Mouse (Mus musculus) midbrain, embryonic 10.5 days (tissue): ENCODE data around the gene Rcl1. TPM values are rescaled to one million over a fixed set of nuclear protein-coding genes. Genes with fewer than 3 reads are reported as not detected.

Experiments used
- DNase-seq: peaks from one replicate; pipeline ENCODE4 v3.0.0-alpha.2; 2017; ENCODE audit warnings: low spot score
- H3K27ac ChIP-seq: fragments of 300-500 bp; sonication (generic); replicated peaks from 2 replicates; pipeline ENCODE4 v1.5.1; 2016; ENCODE audit warnings: mild to moderate bottlenecking
- H3K27me3 ChIP-seq: fragments of 300-500 bp; sonication (generic); 2 replicates; pipeline ENCODE4 v1.6.1; 2016; ENCODE audit warnings: low read depth, mild to moderate bottlenecking; ENCODE audit not compliant: poor library complexity, severe bottlenecking
- H3K36me3 ChIP-seq: fragments of 300-500 bp; sonication (generic); 2 replicates; pipeline ENCODE4 v1.6.1; 2016; ENCODE audit warnings: mild to moderate bottlenecking, moderate library complexity
- H3K4me1 ChIP-seq: fragments of 300-500 bp; sonication (generic); 2 replicates; pipeline ENCODE4 v1.6.1; 2016
- H3K4me3 ChIP-seq: fragments of 300-500 bp; sonication (generic); 2 replicates; pipeline ENCODE4 v1.5.1; 2016; ENCODE audit warnings: mild to moderate bottlenecking, moderate library complexity
- H3K9me3 ChIP-seq: fragments of 300-500 bp; sonication (generic); replicated peaks from 2 replicates; pipeline ENCODE4 v1.6.1; 2016; ENCODE audit warnings: mild to moderate bottlenecking
- WGBS: fragments of 180-500 bp; shearing (Covaris S2); methylation state at CpG from one replicate; pipeline ENCODE4 v1.1.7; 2016; 5-methylcytosine and 5-hydroxymethylcytosine counted together
- polyA plus RNA-seq: library from polyadenylated mRNA; unstranded; fragments of >200 nt; fragmentation: Nextera tagmentation; extraction: Ambion mirVana; gene quantifications from 2 replicates; pipeline ENCODE4 v1.2.1, GENCODE M21; 2016

Rcl1 gene
- polyA plus RNA-seq, 1 experiment from 2014 or later: 83.0 TPM

GRCm38 (mm10) chr19:29074802-29075201 lies 26.4 kb upstream of the Rcl1 start:
- no peak for DNase-seq
- Histone ChIP-seq H3K27ac (no peak overlapping the region), H3K4me1 (no peaks in the 10 kb centered on the region), H3K36me3 (no peaks in the 10 kb centered on the region), H3K27me3 (no peaks in the 10 kb centered on the region), H3K9me3 (no peaks in the 10 kb centered on the region), H3K4me3 (no peak overlapping the region)
- 86% methylated on average over 6 of the region's 6 CpGs for WGBS

GRCm38 (mm10) chr19:29088628-29089027 lies 12.5 kb upstream of the Rcl1 start:
- no peak overlapping the region for H3K4me3 ChIP-seq
- no peak for DNase-seq
- H3K27ac ChIP-seq: no peak overlapping the region
- H3K4me1 ChIP-seq: no peaks in the 10 kb centered on the region
- H3K9me3 ChIP-seq: peaks cover 1% of the 10 kb centered on the region; the same call in 1 of the 2 replicates
- no peaks in the 10 kb centered on the region for H3K36me3 ChIP-seq
- WGBS: 79% methylated on average over 6 of the region's 6 CpGs
- H3K27me3 ChIP-seq: no peaks in the 10 kb centered on the region

GRCm38 (mm10) chr19:29092194-29092593 lies 9.0 kb upstream of the Rcl1 start:
- DNase-seq: no peak
- Histone ChIP-seq H3K9me3 (no peaks in the 10 kb centered on the region), H3K4me3 (no peak overlapping the region), H3K36me3 (no peaks in the 10 kb centered on the region), H3K27ac (no peak overlapping the region), H3K4me1 (no peaks in the 10 kb centered on the region), H3K27me3 (no peaks in the 10 kb centered on the region)

- H3K27ac ChIP-seq: no peak overlapping the region
- DNase-seq: no peak
- peaks cover 23% of the 10 kb centered on the region for H3K4me1 ChIP-seq
- H3K27me3 ChIP-seq: peaks cover 10% of the 10 kb centered on the region; the same call in 1 of the 2 replicates
- H3K4me3 ChIP-seq: no peak overlapping the region
- H3K36me3 ChIP-seq: no peaks in the 10 kb centered on the region; the same call in 1 of the 2 replicates
- 79% methylated on average over 5 of the region's 5 CpGs for WGBS
- H3K9me3 ChIP-seq: no peaks in the 10 kb centered on the region
Observed at GRCm38 (mm10) chr19:29099106-29099505, 2.1 kb upstream of the Rcl1 start.

GRCm38 (mm10) chr19:29099596-29099995 lies 1.6 kb upstream of the Rcl1 start:
- Histone ChIP-seq H3K4me1 (peaks cover 23% of the 10 kb centered on the region), H3K27ac (no peak overlapping the region), H3K9me3 (no peaks in the 10 kb centered on the region), H3K4me3 (no peak overlapping the region), H3K36me3 (no peaks in the 10 kb centered on the region; the same call in 1 of the 2 replicates), H3K27me3 (peaks cover 10% of the 10 kb centered on the region; the same call in 1 of the 2 replicates)
- 91% methylated on average over 4 of the region's 4 CpGs for WGBS
- no peak for DNase-seq

- H3K27ac ChIP-seq: peak overlapping the region; percentile 90
- no peak for DNase-seq
- WGBS: 34% methylated on average over 8 of the region's 8 CpGs
Observed at GRCm38 (mm10) chr19:29100261-29100660, 914 bp upstream of the Rcl1 start.

GRCm38 (mm10) chr19:29101591-29101990 lies 416 bp downstream of the Rcl1 start:
- peaks cover 23% of the 10 kb centered on the region for H3K4me1 ChIP-seq
- peaks cover 10% of the 10 kb centered on the region; the same call in 1 of the 2 replicates for H3K27me3 ChIP-seq
- H3K27ac ChIP-seq: peak overlapping the region; percentile 90
- under 1% methylated on average over 27 of the region's 27 CpGs for WGBS
- peaks cover 13% of the 10 kb centered on the region for H3K36me3 ChIP-seq
- H3K4me3 ChIP-seq: peak overlapping the region; percentile 69
- DNase-seq: no peak
- no peaks in the 10 kb centered on the region; the same call in 1 of the 2 replicates for H3K9me3 ChIP-seq

More at GRCm38 (mm10) chr19:29100261-29100660, 914 bp upstream of the Rcl1 start:
- Histone ChIP-seq H3K4me1 (peaks cover 23% of the 10 kb centered on the region), H3K27me3 (peaks cover 10% of the 10 kb centered on the region; the same call in 1 of the 2 replicates), H3K9me3 (no peaks in the 10 kb centered on the region), H3K4me3 (peak overlapping the region; percentile 69), H3K36me3 (no peaks in the 10 kb centered on the region; the same call in 1 of the 2 replicates)

GRCm38 (mm10) chr19:29102098-29102497 lies 923 bp downstream of the Rcl1 start:
- Histone ChIP-seq H3K4me1 (peaks cover 23% of the 10 kb centered on the region), H3K9me3 (no peaks in the 10 kb centered on the region; the same call in 1 of the 2 replicates), H3K36me3 (peaks cover 18% of the 10 kb centered on the region), H3K27ac (peak overlapping the region; percentile 90; the same call in 1 of the 2 replicates), H3K4me3 (peak overlapping the region; percentile 69), H3K27me3 (peaks cover 10% of the 10 kb centered on the region; the same call in 1 of the 2 replicates)
- DNase-seq: no peak
- WGBS: 19% methylated on average over 13 of the region's 13 CpGs

- Histone ChIP-seq H3K4me1 (peaks cover 6% of the 10 kb centered on the region), H3K4me3 (no peak overlapping the region), H3K36me3 (peaks cover 25% of the 10 kb centered on the region), H3K27me3 (no peaks in the 10 kb centered on the region), H3K27ac (no peak overlapping the region), H3K9me3 (no peaks in the 10 kb centered on the region; the same call in 1 of the 2 replicates)
- no peak for DNase-seq
- WGBS: 95% methylated on average over 4 of the region's 4 CpGs
Observed at GRCm38 (mm10) chr19:29105816-29106215, 4.6 kb downstream of the Rcl1 start.

- Histone ChIP-seq H3K36me3 (peaks cover 25% of the 10 kb centered on the region), H3K4me1 (peaks cover 5% of the 10 kb centered on the region), H3K4me3 (no peak overlapping the region), H3K27ac (no peak overlapping the region), H3K27me3 (no peaks in the 10 kb centered on the region), H3K9me3 (no peaks in the 10 kb centered on the region; the same call in 1 of the 2 replicates)
- WGBS: 92% methylated on average over 5 of the region's 5 CpGs
- DNase-seq: no peak
Observed at GRCm38 (mm10) chr19:29106261-29106660, 5.1 kb downstream of the Rcl1 start.

GRCm38 (mm10) chr19:29112662-29113061 lies 11.5 kb downstream of the Rcl1 start:
- 81% methylated on average over 8 of the region's 8 CpGs for WGBS
- H3K27me3 ChIP-seq: no peaks in the 10 kb centered on the region
- DNase-seq: no peak
- no peak overlapping the region for H3K27ac ChIP-seq
- H3K4me1 ChIP-seq: no peaks in the 10 kb centered on the region
- no peak overlapping the region for H3K4me3 ChIP-seq
- H3K9me3 ChIP-seq: no peaks in the 10 kb centered on the region
- H3K36me3 ChIP-seq: peaks cover 38% of the 10 kb centered on the region

GRCm38 (mm10) chr19:29113746-29114649 lies 12.8 kb downstream of the Rcl1 start:
- no peaks in the 10 kb centered on the region for H3K27me3 ChIP-seq
- DNase-seq: no peak
- no peaks in the 10 kb centered on the region for H3K4me1 ChIP-seq
- H3K9me3 ChIP-seq: no peaks in the 10 kb centered on the region
- H3K4me3 ChIP-seq: no peak overlapping the region
- H3K36me3 ChIP-seq: peaks cover 49% of the 10 kb centered on the region
- WGBS: 95% methylated on average over 10 of the region's 10 CpGs
- H3K27ac ChIP-seq: no peak overlapping the region

- Histone ChIP-seq H3K4me1 (no peaks in the 10 kb centered on the region), H3K27me3 (no peaks in the 10 kb centered on the region), H3K27ac (no peak overlapping the region), H3K36me3 (peaks cover 73% of the 10 kb centered on the region), H3K4me3 (no peak overlapping the region), H3K9me3 (no peaks in the 10 kb centered on the region)
- no peak for DNase-seq
- 90% methylated on average over 6 of the region's 6 CpGs for WGBS
Observed at GRCm38 (mm10) chr19:29116796-29117195, 15.6 kb downstream of the Rcl1 start.
